Mouse (Mus musculus): ENCODE measurements around the gene Ints11.
A peak's percentile ranks its signal among the peaks of the same experiment; 100 is the strongest.

The Ints11 gene

DNA sequence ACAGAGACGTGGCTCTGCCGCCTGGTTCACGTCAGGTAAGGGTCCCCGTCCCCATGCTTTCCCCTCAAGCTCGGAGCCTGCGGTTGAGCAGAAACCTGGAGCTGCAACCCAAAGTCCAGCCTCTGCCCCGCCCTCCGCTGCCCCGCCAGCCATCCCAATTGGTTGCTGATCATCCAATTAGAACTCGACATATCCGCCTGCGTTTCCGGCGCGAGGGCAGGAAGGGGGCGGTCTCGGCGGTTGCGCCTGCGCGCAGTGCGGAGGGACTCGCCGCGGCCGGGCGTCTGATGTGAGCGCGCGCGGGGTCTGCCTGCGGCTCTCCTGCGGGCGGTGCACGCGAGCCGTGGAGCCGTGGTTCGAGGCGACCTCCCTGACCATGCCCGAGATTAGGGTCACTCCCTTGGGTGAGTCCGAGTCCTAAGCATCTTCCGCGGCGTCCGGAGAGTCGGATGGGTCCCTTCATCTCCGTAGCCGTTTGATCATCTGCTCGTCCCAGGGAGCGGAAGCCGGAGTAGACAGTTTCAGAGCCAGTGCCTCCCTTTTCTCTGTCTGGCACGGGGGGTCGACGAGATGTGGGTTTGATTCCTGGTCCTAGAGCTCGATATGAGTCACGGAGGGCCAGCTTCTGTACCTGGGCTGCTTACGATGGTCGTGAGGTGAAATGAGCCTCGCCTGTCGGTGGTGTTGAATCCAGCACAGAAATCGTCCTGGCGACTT, at the start of gene Ints11, which contains the start of gene Cptp:
Gene Ints11, plus strand, starts transcription at position 230 of the 717 bp plus-strand sequence.
Gene Cptp, minus strand, starts transcription at position 124 of the 717 bp plus-strand sequence.
- peak; percentile 97 for DNase-seq (ENCODE audit: low spot score)

DNA sequence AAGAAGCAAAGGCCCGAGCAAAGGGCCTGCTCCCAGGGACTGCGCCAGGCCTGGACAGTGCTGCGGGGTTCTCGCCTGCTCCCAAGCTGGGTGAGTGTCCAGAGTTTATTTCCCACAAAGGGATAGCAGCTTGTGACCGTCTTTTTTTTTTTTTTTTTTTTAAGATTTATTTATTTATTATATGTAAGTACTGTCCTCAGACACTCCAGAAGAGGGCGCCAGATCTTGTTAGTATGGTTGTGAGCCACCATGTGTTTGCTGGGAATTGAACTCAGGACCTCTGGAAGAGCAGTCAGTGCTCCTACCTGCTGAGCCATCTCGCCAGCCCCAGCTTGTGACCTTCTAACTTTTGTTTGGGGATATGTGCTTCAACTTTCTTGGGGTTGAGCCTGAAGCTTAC, 48.3 kb upstream of the Ints11 start:
- no peak for DNase-seq (ENCODE audit: low spot score)

DNA sequence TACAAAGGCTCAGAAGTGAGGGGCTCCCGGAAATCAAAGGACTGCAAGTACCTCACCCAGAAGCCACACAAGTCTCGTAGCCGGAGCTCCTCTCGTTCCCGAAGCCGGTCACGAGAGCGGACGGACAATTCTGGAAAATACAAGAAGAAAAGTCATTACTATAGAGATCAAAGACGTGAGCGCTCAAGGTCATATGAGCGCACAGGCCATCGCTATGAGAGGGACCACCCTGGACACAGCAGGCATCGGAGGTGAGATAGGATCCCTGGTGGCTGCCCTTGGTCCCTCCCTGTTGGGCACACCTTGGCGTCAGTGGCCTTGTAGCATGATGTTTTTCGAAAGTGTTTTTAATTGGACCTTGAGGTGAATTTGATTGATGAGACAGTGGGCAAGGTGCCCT, 45.9 kb upstream of the Ints11 start:
- no peak for DNase-seq (ENCODE audit: low spot score)

DNA sequence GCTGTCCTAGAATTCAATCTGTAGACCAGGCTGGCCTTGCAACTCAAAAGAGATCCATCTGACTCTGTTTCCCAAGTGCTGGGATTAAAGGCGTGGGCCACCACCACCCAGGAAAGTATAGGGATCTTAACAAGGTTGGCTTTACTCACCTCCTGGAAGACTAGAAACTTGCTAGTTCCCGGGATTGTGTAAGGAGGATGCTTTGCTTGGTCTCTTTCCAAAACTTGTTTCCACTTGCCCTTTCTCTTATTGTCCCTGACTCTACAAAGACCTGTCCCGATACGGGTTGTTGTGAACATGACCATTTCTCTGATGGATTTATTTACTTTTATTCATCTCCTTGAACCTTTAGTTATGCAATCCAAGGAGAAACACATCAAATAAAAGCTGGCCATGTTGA, 39.5 kb upstream of the Ints11 start:
- no peak for DNase-seq (ENCODE audit: low spot score)

DNA sequence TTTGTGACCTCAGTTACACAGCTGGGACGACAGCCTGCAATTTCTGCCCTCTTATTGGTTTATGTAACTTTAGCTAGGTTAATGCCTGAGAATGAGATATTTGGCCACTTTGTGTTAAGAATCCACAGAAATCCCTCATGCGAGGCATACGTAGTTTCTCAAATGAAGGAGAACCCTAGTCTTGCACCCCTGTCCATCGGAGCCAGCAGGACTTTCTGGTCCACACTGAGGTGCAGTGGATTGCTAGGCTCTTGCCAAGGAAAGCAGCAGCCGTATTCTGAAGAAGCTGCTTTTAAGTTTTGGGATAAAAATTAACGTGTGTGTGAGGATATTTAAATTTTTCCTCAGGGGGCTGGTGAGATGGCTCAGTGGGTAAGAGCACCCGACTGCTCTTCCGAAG, 38.8 kb upstream of the Ints11 start:
- DNase-seq (ENCODE audit: low spot score), result no peak

DNA sequence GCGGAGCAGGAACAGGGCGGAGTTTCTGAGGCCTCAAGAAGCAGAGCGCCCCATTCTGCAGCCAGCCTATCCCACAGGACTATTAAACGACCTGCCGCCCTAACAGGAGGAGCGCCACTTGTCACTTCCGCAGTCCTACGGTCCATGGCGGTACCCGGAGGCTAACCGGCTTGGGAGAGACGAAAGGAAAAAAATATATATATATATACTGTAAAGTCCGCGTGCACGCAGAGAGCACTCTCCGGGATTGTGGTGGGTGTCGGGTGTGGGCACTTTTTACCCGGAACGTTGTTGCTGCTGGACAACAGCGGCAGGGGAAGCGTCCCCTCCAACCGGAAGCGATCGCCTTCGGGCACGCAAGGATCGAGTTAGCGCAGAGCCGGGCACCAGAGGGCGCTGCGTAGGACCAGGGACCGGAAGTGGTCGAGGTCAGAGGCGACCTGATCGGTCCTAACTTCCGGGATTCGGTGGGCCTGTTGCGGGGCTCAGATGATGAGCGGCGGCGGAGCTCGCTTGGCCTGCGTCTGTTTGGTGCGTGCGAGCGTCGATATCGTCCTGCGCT, 38.1 kb upstream of the Ints11 start, which contains the start of gene Aurkaip1:
Gene Aurkaip1, plus strand, starts transcription at position 68 of the 562 bp plus-strand sequence.
- peak; percentile 96 for DNase-seq (ENCODE audit: low spot score)

DNA sequence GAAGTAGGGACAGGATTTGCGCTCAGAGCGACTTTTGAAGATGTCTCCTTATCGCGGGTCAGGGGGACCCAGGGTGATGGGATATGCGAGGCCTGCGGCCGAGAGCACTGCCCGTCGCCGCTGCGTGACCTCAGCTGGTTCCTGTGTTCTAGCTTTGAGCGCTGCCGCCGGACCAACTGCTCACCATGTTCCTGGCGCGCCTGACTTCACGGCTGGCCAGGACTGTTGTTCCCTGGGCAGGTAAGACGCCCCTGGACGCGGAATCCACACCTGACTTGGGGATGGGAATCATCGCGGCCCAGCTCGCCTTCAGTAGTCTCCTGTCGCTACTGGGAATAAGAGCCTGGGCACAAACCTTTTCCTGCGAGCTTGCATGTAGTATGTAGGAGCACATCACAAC, 37.5 kb upstream of the Ints11 start:
- DNase-seq (ENCODE audit: low spot score), result no peak

DNA sequence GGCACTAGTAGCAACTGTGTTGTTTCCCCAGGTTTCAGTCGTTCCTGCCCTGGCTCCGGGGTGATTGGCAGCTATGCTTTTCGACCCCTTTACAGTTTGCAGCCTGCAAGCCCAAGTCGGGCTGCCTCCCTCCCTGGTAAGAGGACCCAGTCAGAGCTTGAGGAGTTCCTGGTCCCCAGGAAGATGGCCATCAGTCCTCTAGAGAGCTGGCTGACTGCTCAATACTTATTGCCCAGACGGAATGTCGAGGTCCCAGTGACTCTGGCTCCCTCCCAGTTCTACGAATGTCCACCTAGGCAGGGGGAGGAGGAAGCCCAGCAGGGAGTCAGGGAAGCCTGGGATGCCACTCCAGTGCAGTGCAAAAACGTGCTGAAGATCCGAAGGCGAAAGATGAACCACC, 37.0 kb upstream of the Ints11 start:
- DNase-seq (ENCODE audit: low spot score), result no peak

DNA sequence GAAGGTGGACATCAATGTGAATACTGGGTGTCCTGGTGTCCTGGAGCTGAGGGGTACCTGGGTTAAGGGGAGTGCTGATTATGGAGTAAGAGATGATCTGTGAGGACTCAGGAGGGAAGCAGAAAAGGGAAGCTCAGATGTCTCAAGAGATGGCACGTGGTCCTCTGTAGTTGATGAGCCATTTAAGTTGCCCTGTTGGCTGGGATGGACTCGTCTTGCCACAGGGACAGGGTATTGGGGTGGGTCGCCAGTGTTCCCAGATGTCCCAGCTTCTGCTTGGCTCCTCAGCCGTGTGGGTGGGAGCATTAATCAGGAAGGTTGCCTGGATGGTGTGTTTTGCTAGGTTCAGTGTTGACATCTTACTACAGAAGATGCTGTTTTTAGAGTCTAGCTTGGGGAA, 36.1 kb upstream of the Ints11 start:
- no peak for DNase-seq (ENCODE audit: low spot score)

DNA sequence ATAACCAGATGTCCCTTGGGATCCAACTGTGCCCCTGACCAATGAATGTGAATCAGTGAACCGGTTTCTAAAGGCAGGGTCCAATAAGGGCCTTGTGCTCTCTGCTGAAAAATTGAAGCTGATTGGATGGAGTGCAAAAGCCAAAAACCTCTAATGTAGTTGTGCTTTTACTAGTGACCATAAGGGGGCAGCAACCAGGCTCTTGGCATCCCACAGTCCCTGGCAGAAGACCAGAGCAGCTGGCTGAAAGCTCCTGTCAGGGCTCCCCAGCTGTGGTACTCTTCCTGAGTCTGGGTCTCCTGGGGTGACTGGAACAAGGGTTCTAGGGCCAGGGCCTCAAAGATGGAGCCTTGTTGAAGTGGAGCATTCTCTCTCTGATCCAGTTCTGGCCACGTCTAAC, 35.5 kb upstream of the Ints11 start:
- peak; percentile 86 for DNase-seq (ENCODE audit: low spot score)

DNA sequence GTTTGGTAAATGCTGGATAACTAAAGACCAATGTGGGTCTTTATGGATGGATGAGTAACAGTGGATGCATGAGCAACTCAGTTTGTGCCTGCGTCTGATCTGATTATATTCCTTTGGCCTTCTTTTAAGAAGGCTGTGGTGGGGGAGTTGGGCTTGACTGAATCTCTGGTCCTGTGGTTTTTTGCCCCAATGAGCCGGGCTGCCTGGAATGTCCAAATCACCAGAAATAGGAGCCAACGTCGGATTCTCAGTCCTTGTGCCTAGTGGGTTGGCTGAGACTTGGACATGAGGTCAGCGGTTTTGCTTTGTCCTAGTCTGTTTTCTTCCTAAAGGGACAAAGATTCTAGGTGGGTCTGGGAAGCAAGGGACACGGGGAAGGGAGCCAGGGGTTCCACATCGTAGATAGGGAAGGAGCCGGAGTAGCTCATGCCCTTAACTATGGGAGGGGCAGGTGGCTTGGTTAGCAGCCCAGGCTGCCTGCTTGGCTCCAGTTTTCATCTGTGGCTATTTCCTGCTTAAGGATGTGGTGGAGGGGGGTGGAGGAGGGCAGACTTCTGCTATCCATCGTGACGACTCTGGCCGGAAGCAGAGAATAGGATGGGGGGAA, 31.8 kb upstream of the Ints11 start:
- peak; percentile 61 for DNase-seq (ENCODE audit: low spot score)

DNA sequence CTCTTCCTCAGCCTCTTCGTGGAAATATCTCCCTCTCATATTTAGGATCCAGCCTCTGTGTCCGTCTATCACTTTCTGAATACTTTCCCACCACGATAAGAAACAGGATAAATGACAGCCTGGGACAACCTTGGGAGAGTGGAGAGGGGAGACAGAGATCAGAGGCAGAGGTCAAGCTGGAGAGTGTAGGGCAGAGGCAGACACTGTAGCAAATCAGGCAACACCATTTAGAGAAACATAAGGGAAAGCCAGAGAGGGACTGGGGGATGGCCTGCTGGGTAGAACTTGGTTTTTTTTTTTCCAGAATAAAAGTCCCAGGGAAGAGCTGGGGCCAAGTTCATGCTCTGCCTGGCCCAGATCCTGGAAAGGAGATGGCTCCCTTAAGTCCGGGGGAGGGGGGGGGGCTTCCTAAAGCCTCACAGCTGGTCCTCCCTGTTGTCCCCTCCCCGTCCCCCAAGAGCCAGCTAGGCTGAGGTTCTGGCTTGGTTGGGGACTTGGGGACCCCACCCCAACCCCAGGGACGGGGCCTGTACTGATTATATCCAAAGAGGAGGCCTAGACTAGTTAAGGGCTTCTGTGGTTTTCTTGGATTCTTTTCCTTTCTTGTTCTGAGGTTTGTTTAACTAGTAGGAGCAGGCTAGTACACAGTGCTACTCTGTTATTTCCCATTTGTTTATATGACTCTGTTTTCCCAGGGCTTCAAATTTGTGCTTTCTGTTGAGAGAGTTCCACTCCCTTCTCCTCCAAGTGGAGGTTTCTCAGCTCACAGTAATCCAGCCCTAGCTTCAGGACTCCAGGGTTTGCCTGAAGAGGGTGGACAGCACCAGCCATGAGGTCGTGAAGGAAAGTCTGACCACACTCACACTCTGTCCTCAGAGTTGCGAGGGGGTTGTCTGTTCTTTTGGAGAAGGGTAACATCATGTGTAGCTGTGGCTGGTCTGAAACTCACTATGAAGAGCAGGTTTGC, 30.9 kb upstream of the Ints11 start:
- peak; percentile 24 for DNase-seq (ENCODE audit: low spot score)

DNA sequence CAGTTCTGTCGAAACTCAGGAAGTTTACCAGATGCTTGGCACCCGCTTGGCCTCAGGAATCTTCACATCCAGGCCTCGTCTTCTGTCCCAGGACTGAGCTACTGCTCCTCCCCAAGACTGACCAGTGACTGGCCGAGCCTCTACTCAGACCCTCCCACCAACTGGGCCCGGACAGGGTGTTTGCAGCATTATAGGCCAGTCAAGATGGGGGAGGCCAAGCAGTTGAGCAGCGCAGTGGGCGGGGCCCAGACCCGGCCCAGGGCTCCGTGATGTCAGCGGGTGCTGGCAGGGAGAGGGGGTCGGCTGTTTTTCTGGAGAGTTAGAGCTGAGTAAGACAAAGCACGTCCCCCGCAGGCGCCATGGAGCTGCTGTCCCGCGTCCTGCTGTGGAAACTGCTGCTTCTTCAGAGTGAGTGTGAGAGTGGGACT, 29.8 kb upstream of the Ints11 start, which contains the start of gene Mxra8:
Gene Mxra8, plus strand, starts transcription at position 198 of the 428 bp plus-strand sequence.
- DNase-seq (ENCODE audit: low spot score), result peak; percentile 93

DNA sequence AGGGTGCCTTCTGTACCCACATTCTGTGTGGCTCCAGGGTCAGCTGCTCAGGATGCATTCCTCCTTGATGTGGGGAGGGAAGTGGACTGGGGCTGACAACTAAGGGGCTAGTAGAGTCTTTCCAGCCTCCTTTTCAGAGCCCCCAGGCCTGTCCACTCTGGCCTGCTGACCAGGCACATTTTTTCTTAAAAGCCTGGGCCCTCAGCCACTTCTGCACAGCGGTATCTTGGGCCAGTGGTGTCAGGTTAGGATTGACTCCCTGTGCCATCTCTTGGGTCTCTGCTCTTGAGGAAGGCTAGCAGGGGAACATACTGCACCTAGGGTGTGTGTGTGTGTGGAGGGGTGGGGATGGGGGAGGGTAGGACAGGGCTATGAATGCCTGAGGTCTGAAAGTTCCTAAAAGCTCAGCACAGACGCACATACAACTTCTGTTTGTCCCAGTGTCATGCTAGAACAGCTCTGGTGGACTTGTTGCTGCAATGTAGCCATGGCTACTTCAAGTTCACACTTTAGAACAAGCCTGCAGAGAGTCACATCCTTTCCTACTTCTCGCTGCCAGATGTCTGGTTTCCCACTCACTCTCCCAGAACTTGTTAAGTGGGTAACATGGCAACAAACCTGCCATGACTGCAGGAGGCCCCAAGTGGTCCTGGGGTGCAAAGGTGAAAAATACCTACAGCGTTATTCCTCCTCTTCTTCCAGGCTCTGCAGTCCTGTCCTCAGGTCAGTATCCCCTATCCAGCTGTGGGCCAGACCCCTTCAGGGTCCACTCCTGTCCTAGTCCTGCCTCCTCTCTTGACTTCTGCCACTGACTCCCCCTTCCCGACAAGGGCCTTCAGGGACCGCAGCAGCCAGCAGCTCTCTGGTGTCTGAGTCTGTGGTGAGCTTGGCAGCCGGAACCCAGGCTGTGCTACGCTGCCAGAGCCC, 29.0 kb upstream of the Ints11 start:
- DNase-seq (ENCODE audit: low spot score), result no peak

DNA sequence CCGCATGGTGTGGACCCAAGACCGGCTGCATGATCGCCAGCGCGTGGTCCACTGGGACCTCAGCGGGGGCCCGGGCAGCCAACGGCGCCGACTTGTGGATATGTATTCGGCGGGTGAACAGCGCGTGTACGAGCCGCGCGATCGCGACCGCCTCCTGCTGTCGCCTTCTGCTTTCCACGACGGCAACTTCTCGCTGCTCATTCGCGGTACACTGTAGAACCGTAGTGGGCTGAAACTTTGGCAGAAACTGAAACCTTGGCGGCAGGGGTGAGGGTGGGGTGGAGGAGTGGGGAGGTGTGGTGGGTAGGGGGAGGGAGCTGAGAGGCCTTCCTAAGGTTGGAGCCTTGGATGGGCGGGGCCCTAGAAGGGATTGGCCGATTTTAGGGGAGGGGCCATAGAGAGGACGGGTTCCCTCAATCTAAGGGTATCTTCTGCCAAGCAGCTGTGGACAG, 28.3 kb upstream of the Ints11 start:
- DNase-seq (ENCODE audit: low spot score), result peak; percentile 78

DNA sequence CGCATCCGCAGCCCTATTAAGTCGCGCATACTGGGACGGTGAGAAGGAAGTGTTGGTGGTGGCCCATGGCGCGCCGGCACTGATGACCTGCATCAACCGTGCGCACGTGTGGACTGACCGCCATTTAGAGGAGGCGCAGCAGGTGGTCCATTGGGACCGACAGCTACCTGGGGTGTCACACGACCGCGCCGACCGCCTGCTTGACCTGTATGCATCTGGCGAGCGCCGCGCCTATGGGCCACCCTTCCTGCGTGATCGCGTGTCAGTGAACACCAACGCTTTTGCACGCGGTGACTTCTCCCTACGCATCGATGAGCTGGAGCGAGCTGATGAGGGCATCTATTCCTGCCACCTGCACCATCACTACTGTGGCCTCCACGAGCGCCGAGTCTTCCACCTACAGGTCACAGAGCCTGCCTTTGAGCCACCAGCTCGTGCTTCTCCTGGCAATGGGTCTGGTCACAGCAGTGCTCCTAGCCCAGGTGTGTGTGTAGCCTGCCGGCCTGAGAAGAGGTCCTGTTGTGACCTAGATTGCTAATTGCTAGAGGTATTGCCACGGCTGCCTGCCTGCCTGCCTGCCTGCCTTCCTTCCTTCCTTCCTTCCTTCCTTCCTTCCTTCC, 27.6 kb upstream of the Ints11 start:
- DNase-seq (ENCODE audit: low spot score), result no peak

DNA sequence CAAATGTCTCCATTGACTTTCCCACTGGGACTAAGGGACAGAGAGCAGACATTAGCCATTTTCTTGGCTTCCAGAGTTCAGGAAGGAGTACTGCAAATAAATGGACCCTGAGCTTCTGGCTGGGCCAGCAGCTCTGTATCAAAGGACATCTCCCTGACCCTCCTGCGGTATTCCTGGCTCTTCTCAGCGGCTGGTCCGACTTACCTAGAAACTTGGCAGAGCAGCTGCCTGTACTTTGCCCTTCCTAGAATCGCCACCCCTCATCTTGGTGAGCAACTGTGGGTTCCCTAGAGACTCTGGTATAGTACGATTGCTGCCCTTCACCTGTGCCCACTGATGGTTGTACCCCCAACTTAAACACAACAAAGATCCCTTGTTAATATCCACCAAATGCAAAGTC, 26.1 kb upstream of the Ints11 start:
- no peak for DNase-seq (ENCODE audit: low spot score)

DNA sequence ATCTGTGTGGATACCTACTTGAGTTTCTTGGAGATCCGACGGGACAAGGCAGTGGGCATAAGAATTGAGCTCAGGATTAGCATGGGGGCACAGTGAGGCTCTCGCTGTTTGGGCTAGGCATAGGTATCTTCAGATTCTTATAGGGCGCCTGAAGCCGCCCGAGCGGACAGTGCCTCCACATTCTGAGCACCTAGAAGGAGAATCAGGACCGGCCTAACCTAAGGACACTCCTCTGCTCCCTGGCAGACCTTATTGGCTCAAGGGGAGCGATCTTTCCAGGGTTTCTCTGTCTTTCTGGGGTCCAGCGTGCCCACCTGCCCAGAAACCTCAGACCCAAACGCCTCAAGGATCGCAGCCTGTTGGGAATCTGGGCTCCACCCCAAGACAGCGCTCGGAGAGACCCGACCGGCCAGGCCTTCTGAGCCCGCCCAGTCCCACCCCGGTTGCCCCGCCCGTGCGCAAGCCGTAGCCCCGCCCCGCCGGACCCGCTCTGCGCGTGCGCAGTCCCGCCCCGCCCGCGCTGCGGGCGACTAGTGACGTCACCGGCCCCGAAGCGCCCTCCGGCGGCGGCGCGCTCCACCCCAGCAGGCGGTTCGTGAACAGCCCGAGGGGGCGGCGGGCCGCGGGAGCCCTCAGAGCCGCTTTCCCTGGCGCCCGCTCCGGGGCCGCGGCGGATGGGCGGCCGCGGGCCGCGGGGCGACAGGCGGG, 22.3 kb upstream of the Ints11 start, which contains the start of gene Dvl1:
Gene Dvl1, plus strand, starts transcription at position 532 of the 708 bp plus-strand sequence.
- peak; percentile 91 for DNase-seq (ENCODE audit: low spot score)

DNA sequence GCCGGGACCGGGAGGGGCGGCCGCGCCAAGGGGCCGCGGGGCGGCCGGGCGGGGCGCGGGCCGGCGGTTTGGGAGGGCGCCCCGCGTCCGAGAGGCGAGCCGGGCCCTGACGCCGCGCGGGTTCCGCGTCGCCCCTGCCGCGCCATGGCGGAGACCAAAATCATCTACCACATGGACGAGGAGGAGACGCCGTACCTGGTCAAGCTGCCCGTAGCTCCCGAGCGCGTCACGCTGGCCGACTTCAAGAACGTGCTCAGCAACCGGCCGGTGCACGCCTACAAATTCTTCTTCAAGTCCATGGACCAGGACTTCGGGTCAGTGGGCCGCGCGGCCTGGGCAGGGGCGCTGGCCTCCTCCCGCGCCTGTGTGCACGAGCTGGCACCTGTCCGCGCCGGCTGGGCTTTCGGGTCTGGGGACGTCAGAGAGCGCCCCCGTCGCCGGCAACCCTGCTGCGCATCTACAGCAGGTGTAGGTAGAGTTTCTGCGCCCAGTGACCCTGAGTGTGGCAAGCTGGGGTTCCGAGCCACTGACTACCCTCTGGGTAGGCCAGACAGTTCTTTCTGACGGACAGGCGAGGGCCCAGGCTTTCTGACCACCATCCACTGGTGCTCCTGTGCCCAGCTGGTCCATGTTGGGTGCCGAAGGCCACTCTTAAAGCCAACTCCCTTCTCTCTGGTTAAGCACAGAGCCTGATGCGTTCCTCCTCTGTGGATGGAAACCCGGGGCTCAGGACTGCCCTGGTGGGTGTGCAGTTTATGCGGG, 21.6 kb upstream of the Ints11 start:
- DNase-seq (ENCODE audit: low spot score), result peak; percentile 16

Measured in lung, postnatal 25 days (tissue).